Mouse (Mus musculus) heart, adult 9 months (tissue): ENCODE measurements around the gene Ctdnep1.
"Not testable (repeated sequence)": the region's sequence is repeated elsewhere in the genome, so short reads cannot be mapped to it uniquely, and the experiment has no call there.

Source experiments
- DNase-seq, 2 experiments: peaks; one replicate each; pipeline ENCODE4 v3.0.0; 2022; ENCODE audit warnings: low spot score in 2 of 2

Ctdnep1 gene

DNA sequence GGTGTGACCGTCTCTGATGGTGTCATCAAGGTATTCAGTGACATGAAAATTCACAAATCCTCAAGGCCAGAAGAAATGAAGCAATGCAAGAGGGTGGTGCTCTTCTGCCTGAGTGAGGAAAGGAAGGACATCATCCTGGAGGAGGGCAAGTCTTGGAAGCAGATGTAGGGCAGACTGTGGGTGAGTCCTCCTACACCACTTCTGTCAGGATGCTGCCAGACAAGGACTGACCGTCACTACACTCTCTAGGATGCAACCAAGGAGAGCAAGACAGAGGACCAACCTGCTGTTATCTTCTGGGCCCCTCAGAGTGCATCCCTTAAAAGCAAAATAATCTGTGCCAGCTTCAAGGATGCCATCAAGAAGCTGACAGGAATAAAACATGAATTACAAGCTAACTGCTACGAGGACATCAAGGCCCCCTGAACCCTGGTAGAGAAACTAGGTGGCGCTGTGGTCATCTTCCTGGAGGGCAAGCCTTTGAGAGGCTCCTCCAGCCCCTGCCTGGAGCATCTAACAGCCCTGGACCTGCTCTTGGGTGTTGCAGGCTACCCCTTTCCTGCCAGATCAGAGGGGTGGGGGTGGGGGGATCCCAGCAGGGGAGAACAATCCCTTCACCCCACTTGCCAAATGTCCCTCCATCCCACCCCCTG is 30.0 kb upstream of the Ctdnep1 start:
- DNase-seq: no peak

DNA sequence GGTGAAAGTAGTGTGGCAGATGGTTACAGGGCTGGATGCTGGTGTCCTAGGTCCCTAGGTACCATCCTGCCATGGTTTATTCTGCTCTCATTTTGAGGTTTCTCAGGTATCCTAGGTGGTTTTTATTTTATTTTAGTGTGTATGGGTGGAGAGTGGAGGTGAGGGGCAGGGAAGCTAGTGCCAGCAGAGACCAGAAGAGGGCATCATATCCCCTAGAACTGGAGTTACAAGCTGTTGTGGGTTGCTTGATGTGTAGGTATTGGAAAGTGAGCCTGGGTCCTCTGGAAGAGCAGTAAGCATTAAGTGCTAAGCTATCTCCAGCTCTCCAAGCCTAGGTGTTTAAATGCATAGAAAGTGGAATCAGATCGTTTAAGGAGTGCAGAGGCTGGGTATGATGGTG is 28.7 kb upstream of the Ctdnep1 start:
- no peak for DNase-seq

DNA sequence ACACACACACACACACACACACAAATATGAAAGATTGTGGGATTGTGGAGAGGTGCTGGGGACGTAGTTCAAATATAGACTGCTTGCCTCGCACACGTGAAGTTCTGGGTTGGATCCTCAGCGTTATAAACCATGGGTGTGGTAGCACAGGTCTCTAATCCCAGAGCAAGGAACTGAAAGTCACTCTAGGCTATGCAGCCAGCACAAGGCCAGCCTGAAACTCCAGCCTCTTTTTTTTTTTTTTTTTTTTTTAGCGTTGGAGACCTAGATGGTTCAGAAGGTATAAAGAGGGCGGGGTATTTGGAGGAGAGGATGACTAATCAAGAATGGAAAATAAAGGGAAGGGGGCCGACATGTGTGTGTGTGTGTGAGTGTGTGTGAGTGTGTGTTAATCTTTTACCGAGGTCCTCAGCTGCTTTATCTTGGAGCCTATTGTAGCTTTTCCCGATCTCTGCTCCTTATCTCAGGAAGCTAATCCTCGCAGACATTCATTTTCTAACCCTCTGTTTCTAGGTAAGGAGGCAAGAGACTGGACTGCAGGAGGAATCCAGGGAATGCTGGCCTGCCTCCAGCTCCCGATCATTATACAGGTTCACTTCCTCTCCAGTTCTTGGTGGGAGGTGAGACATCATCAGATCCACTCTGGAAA is 27.6 kb upstream of the Ctdnep1 start:
- DNase-seq: no peak

DNA sequence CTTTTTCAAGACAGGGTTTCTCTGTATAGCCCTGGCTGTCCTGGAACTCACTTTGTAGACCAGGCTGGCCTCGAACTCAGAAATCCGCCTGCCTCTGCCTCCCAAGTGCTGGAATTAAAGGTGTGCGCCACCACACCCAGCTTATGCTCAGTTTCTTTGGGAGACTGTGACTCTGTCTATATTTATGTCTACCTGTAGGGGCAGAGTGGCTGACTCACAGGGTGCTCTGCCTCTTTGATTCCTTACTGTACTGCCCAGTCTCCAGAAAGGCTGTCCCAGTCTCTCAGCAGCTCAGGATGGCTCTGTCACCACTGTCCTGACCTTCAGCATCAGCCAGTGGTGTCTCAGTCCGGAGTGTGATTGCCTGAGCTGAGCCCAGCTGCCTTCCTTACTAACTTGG is 25.3 kb upstream of the Ctdnep1 start:
- not testable (repeated sequence) for DNase-seq

DNA sequence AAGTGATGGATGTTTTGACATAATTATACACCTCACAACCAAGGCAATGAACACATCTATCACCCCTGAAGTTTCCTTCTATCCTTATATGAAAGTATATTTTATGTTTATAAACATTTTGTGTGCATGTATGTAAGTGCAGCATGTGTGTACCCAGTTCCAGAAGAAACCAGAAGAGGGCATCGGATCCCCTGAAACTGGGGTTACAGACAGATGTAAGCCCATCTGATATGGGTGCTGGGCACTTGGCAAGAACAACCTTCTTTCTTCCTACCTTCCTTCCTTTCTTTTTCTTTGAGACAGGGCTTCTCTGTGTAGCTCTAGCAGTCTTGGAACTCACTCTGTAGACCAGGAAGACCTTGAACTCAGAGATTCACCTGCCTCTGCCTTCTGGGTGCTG is 24.7 kb upstream of the Ctdnep1 start:
- no peak for DNase-seq

DNA sequence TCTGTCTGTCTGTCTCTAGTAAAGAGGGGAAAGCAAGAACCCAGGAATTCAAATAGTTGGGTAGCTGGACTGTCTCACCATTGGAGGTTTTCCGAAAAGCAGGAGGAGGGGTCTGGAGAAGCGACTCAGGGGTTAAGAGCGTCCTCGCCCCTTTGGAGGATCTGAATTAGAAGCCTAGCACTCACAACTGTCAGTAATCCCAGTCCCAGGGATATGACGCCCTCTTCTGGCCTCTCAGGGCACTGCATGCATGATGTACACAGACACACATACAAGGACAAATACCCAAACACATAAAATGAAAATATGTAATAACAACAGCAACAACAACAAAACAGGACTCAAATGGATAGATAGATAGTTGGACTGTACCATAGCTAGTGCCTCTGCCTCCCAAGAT is 20.3 kb upstream of the Ctdnep1 start:
- no peak for DNase-seq

DNA sequence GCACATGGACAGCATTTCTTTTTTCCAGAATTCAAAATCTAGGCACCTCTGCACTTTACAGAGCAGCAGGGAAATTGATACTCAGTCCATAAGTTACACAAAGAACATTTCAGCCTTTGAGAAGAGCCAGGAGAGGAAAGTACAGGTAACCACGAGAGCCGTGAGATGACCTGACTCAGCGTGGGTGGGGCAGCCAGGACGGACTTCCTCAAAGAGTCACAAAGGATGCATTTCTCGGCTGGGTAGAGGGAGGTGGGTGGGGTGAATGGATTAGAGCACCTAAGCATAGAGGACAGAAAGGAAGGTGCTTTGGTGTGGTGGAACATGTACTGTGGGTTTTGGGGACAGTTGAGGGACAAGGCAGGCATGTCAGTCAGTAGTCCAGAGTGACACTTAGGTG is 19.1 kb upstream of the Ctdnep1 start:
- no peak for DNase-seq

DNA sequence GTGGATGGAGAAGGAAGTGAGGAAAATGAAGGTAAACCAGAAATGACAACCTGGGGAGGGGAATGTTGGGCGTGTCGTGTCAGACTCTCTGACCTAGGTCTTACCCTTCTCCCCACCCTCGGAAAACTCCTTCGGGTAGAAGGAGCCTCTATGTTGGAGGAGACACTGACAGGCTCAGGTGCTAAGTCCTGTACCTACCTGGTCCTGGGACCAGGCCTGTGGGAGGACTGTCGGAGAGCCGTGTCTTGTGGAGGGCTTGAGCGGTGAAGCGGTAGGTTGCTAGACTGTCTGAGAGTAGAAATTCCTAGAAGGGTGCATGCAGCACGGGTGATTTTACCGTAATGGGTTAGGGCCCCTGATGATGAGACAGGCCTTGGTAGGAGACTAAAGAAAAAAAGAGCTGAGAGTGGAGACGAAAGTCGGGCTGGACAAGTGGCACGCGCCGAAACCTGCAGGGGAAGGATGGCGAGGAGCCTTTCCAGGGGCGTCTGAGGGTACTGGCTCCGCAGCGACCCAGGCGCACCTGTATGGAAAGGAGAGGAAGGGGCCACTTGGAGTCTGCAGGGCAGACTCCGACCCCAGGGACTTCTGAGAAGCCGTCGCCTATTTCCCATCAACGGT is 16.2 kb upstream of the Ctdnep1 start, which contains the start of gene Cldn7:
Cldn7 (plus strand) TSS at position 130 of the 621 bp plus-strand sequence.
- no peak for DNase-seq

DNA sequence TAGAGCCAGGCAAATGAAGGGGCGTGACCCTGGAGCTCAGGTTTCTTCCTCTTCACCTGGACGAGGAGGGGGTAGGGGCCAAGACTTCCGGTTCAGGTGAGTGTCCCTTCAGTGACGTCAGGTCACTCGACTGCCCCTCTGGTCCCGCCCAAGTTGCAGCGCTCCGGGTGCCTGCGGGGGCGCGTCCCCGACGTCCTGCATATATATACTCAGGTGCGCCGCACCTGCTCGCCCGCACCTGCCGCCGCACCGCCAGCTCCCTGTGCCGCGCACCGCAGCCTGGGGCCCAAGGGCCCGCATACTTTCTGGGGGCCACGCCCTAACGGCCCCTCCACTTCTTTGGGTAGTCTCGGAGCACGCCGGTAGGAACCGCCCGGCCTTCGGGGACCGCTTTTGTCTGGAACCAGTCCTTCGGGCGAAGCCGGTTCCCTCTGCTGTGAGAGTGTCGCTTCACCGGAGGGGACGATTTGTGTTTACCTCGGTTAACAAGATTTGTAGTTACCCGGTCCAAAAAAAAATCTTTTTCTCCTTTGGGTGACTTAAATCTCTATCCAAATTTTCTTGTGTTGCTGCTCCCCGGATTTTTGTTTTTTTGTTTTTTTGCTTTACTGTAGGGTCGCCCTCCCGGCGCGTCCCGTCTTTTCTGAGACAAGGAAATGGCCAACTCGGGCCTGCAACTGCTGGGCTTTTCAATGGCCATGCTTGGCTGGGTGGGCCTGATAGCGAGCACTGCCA is 15.5 kb upstream of the Ctdnep1 start:
- DNase-seq: no peak

DNA sequence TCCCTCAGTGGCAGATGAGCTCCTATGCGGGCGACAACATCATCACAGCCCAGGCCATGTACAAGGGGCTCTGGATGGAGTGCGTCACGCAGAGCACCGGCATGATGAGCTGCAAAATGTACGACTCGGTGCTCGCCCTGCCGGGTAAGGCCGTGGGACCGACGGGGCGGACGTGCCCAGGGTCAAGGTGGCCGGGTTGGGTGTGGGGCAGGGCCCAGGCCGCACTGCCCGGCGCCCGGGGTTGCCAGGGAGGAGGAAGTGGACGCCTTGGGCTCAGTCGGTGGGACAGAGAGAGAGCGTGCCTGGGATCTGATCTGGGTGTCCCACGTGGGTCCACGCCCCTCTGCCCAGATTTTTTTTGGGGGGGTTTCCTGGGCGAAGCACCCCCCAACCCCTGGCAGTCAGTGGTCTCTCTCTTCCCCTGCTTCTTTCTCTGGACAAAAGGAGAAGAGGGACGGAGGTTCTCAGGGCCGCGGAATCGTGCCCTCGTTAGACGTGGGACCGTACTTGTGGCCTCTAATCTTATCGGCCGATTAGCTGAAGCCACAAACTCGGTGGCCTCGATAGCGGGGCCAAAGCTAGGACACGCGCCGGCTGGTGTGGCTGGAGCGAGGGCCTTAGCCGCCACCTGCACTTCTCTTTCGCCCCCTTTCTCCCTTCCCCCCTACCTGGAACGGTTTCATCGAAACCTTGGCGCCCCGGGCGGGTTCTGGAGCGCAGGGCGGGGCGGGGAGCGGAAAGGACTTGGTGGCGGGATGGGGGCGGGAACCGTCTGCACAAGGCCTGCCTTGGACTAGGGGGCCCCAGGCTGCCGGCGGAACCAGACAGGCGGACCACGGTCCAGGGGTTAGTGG is 14.7 kb upstream of the Ctdnep1 start:
- DNase-seq: no peak

DNA sequence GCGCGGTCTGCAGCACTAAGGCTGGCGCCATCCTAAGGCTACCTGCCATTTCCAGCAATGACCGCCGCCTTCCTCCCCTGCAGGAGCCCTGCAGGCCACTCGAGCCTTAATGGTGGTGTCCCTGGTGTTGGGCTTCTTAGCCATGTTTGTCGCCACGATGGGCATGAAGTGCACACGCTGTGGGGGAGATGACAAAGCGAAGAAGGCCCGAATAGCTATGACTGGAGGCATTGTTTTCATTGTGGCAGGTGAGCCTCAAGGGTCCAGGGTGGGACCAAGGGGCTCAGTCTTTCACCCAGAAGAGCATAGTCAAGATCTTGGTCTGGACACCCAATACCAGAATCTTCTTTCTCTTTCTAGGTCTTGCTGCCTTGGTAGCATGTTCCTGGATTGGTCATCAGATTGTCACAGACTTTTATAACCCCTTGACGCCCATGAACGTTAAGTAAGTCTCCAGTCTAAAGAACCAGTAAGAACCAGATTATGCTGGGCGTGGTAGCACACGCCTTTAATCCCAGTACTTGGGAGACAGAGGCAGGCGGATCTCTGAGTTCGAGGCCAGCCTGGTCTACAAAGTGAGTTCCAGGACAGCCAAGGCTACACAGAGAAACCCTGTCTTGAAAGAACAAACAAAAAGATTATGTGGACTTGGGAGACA is 14.0 kb upstream of the Ctdnep1 start:
- no peak for DNase-seq

DNA sequence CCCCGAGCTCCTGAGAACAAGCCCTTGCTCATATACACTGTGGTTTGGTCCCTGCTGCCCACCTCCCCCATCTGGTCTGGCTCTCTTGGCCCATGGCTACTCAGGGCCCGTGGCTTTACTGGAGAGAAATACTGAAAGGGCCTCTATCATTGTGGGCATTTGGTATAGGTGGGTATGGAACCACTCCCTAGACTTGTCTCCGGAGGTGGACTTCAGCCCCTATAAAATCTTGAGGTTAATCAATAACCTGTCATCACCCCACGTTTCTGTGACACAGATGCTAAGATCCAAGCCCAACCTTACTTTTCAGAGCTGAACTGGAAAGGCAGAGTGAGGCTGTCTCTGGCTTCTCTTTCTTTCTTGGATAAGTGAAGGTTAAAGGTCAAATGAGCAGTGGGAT is 12.2 kb upstream of the Ctdnep1 start:
- DNase-seq: no peak

DNA sequence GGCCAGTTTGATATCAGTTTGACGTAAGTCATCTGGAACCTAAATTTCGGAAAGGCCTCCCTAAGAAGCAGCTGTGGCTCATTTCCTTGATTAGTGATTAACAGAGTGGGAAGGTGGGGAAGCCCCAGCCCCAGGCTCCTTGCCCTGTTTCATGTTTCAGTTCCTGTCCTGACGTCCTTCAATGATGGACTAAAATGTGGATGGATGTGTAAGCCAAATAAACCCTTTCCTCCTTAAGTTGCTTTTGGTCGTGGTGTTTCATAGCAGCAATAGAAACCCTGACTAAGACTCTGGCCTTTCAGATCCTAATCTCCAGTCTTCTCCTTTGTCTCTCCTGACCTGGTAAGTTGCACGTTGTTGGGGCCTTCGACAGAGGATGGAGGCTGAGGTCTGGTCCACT is 10.7 kb upstream of the Ctdnep1 start:
- DNase-seq: no peak

DNA sequence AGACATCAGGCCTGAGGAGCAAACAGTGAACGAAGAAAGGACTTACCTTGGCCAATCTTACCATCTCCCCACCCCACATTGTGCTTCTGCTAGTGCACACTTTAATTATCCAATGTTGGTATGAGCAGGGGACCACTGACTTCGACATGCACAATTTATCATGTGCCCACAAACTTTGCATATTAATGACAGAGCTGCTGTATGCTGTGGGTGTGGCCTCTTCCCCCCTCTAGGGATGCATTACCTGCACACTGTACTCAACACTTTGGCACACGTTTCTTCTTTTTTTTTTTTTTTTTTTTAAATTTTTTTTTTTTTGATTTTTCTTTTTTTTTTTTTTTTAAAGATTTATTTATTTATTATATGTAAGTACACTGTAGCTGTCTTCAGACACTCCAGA is 10.2 kb upstream of the Ctdnep1 start:
- DNase-seq: no peak

DNA sequence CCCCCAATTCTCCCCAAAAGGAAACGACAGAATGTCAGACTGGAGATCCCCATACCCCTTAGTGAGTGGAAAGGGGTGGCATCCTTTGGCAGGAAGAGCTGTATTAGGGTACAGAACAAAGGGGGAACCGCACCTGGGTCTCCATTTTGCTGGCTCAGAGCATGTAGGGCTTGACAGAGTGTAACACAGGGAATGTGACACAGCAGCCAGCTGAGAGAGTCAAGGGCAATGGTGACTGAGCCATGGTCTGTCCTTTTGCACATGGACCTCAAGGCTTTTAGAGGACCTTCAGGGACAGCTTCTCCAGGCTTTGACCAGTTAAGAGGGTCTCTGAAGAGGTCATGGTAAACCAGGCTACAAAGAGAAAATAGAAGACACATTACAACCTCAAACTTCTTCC is 6.0 kb upstream of the Ctdnep1 start:
- no peak for DNase-seq

DNA sequence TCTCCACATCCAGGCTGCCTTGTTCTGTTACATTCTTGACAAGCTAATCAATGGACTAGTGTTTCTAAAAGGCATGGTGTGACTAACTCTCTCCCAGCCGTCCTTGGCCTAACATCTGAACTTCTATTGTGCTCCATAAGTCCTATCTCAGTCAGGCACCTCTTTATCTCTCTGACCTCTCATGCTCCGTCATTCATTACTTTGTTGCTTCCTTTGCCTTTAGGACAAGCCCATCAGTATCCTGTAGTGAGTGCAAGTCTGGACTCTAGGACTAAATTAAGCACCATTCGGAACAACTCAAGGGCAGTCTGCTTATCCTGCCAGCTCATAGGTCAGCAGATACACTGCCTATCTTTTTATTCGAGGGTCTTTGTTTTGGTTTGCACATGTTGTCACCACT is 4.7 kb upstream of the Ctdnep1 start:
- no peak for DNase-seq

DNA sequence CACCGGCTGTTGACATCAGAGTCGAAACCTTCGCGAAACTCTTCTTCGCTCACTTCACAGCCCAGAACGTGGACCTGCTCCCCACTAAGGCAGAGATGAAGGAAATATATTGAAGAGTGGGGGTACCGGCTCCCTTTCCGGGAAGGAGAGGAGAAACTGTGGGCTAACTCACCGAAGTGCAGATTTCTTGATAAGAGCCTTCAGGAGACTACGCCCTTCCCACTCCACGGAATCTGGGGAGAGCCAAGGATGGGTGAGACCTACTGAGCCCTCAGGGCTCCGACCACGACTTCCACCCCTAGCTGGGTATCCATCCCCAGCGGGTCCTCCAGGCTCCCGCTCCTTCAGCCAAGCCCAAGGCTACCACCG is 1.1 kb upstream of the Ctdnep1 start:
- DNase-seq: no peak

DNA sequence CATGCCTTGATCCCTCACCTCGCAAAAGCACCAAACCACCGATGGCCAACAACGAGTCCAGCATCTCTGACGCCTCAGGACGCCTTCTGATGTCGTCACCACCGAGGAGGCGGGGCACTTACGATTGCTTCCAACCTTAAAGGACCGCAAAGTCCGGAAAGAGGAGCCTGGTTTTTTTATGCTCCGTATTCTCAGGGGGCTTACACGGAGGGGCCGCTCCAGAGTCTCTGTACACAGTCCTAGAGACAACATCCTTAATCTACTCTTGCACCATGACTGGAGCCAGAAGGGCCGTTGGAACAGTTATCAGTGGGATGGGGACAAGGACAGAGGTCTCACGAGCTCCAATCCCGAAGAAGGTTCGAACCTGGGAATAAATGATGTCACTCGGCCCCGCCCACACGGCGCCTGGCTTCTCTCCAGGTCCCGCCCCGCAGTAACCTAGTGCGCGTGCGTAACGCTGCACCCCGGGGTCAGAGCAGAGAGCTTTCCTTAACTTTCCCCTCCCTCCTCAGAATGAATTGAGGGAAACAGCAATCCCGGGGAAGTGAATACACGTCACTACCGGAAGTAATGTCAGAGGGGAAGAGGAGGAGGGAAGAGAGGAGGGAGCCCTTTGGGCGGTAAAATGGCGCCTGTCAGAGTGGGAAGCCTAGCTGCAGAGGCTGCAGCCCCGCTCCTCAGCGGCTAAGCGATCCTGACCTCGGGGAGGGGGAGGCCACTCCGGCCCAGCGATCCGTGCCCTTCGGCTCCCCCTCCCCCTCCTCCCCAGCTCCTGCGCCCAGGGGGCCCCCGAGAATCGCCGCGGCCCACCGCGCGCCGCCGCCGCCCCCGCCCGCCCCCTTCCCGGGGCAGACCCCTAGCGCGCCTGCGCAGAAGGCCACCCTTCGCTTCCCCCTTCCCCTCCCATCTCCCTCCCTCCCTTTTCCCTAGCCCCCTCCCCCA is 488 bp upstream of the Ctdnep1 start:
- peak; percentile 99 for DNase-seq

DNA sequence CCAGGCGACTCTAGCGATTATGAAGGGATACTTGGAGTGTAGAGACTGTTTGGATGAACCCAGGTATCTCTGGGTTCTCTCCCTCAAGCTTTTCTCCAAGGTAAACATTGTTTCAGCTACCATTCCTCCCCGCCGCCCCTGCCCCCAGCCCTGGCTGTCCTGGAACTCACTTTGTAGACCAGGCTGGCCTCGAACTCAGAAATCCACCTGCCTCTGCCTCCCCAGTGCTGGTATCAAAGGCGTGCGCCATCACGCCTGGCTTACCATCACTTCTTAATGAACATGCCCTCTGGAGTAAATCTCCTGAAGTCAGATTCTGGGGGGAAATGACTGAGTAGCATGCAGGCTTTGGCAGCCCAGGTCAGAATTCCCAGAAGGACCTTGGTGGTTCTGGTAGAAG is 1.3 kb downstream of the Ctdnep1 start, which contains the start of gene Elp5:
Elp5 (minus strand) TSS at position 293 of the 400 bp plus-strand sequence.
- DNase-seq: no peak

DNA sequence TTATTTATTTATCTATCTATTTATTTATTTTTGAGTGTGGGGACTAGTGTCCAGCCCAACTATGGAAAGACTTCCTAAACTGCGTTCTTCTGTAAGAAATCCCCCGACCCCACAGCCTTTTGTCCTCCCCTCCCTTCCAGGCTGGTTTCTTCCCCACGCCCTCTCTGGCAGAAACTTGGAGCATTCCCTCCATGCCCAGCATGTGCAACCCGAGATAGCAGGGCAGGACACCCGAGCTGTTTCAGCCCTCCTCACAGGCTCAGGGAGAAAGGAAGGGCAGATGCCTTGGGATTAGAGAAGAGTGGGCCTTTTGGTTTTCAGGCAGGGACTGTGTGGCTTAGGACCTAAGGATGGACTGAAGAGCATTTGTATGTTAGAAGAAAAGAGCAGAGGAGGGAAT is 1.9 kb downstream of the Ctdnep1 start:
- DNase-seq: peak in 1 of 2 experiments; percentile 63
